Mouse (Mus musculus): ENCODE data around the gene Catsper3. TPM values are rescaled to one million over a fixed set of nuclear protein-coding genes. Genes with fewer than 3 reads are reported as not detected.

Gene Catsper3
- polyA plus RNA-seq, 1 experiment, result 0.14 TPM

GRCm38 (mm10) chr13:55830833-55831721 is 46.7 kb downstream of the Catsper3 start:
- H3K4me3 ChIP-seq, result no peak overlapping the region
- no peaks in the 10 kb centered on the region for H3K79me2 ChIP-seq (ENCODE audit: control insufficient read depth, insufficient read depth)
- H3K4me2 ChIP-seq (ENCODE audit: low read depth), result no peak overlapping the region
- TF ChIP-seq MAX (IDR thresholded peaks at IDR 0.05; ENCODE audit: low read depth) (no peak), MYOD1 (IDR thresholded peaks at IDR 0.05; ENCODE audit: control insufficient read depth in 1 of 3, insufficient read length in 2 of 3, low read depth in 2 of 3) (no peak), REST (IDR thresholded peaks at IDR 0.05; ENCODE audit: insufficient read depth, insufficient read length) (no peak), USF1 (IDR thresholded peaks at IDR 0.05; ENCODE audit: low read depth) (no peak), TCF3 (IDR thresholded peaks at IDR 0.05; ENCODE audit: insufficient read length, low read depth) (no peak), E2F4 (IDR thresholded peaks at IDR 0.05; ENCODE audit: insufficient read depth) (no peak), POLR2A (IDR thresholded peaks at IDR 0.05; ENCODE audit: insufficient read length, low read depth) (no peak), SRF (IDR thresholded peaks at IDR 0.05; ENCODE audit: control insufficient read depth, insufficient read length, low read depth) (no peak), MYOG (IDR thresholded peaks at IDR 0.05; ENCODE audit: control insufficient read depth in 1 of 3, insufficient read depth in 1 of 3, insufficient read length in 2 of 3, low read depth in 2 of 3) (no peak), CEBPB (IDR thresholded peaks at IDR 0.05; ENCODE audit: insufficient read depth, poor library complexity, severe bottlenecking) (no peak), POLR2AphosphoS2 (IDR thresholded peaks at IDR 0.05; ENCODE audit: insufficient read length, low read depth) (no peak), TCF12 (IDR thresholded peaks at IDR 0.05; ENCODE audit: insufficient read depth, poor library complexity, severe bottlenecking) (no peak)
- no peak overlapping the region for H3ac ChIP-seq (ENCODE audit: control insufficient read depth, insufficient read length)
- H3K36me3 ChIP-seq (ENCODE audit: control insufficient read depth, insufficient read depth), result no peaks in the 10 kb centered on the region
- H3K27me3 ChIP-seq (ENCODE audit: control insufficient read depth, insufficient read depth, insufficient read length), result peaks cover 73% of the 10 kb centered on the region

- Histone ChIP-seq H3K79me2 (ENCODE audit: control insufficient read depth, insufficient read depth) (no peaks in the 10 kb centered on the region), H3K4me3 (no peak overlapping the region), H3ac (ENCODE audit: control insufficient read depth, insufficient read length) (no peak overlapping the region), H3K4me2 (ENCODE audit: low read depth) (no peak overlapping the region), H3K27me3 (ENCODE audit: control insufficient read depth, insufficient read depth, insufficient read length) (peaks cover 72% of the 10 kb centered on the region), H3K36me3 (ENCODE audit: control insufficient read depth, insufficient read depth) (no peaks in the 10 kb centered on the region)
- TF ChIP-seq USF1 (IDR thresholded peaks at IDR 0.05; ENCODE audit: low read depth) (no peak), REST (IDR thresholded peaks at IDR 0.05; ENCODE audit: insufficient read depth, insufficient read length) (no peak), TCF3 (IDR thresholded peaks at IDR 0.05; ENCODE audit: insufficient read length, low read depth) (no peak), CEBPB (IDR thresholded peaks at IDR 0.05; ENCODE audit: insufficient read depth, poor library complexity, severe bottlenecking) (no peak), MAX (IDR thresholded peaks at IDR 0.05; ENCODE audit: low read depth) (no peak), POLR2AphosphoS2 (IDR thresholded peaks at IDR 0.05; ENCODE audit: insufficient read length, low read depth) (no peak), MYOD1 (IDR thresholded peaks at IDR 0.05; ENCODE audit: control insufficient read depth in 1 of 3, insufficient read length in 2 of 3, low read depth in 2 of 3) (no peak)
Measured at GRCm38 (mm10) chr13:55831722-55832160, 47.4 kb downstream of the Catsper3 start.

GRCm38 (mm10) chr13:55832602-55833001 is 48.2 kb downstream of the Catsper3 start:
- H3K79me2 ChIP-seq (ENCODE audit: control insufficient read depth, insufficient read depth), result no peaks in the 10 kb centered on the region
- no peak overlapping the region for H3K4me3 ChIP-seq
- no peak overlapping the region for H3K4me2 ChIP-seq (ENCODE audit: low read depth)
- H3ac ChIP-seq (ENCODE audit: control insufficient read depth, insufficient read length), result no peak overlapping the region
- peaks cover 77% of the 10 kb centered on the region for H3K27me3 ChIP-seq (ENCODE audit: control insufficient read depth, insufficient read depth, insufficient read length)
- no peak for TF ChIP-seq REST (IDR thresholded peaks at IDR 0.05; ENCODE audit: insufficient read depth, insufficient read length)
- TF ChIP-seq POLR2A (IDR thresholded peaks at IDR 0.05; ENCODE audit: insufficient read length, low read depth), result no peak
- no peak for TF ChIP-seq SRF (IDR thresholded peaks at IDR 0.05; ENCODE audit: control insufficient read depth, insufficient read length, low read depth)
- TF ChIP-seq TCF3 (IDR thresholded peaks at IDR 0.05; ENCODE audit: insufficient read length, low read depth), result no peak
- TF ChIP-seq USF1 (IDR thresholded peaks at IDR 0.05; ENCODE audit: low read depth), result no peak
- no peak for TF ChIP-seq MYOG (IDR thresholded peaks at IDR 0.05; ENCODE audit: control insufficient read depth in 1 of 3, insufficient read depth in 1 of 3, insufficient read length in 2 of 3, low read depth in 2 of 3)
- no peak for TF ChIP-seq MAX (IDR thresholded peaks at IDR 0.05; ENCODE audit: low read depth)
- no peak for TF ChIP-seq TCF12 (IDR thresholded peaks at IDR 0.05; ENCODE audit: insufficient read depth, poor library complexity, severe bottlenecking)
- no peak for TF ChIP-seq CEBPB (IDR thresholded peaks at IDR 0.05; ENCODE audit: insufficient read depth, poor library complexity, severe bottlenecking)
- no peak for TF ChIP-seq POLR2AphosphoS2 (IDR thresholded peaks at IDR 0.05; ENCODE audit: insufficient read length, low read depth)
- no peak for TF ChIP-seq E2F4 (IDR thresholded peaks at IDR 0.05; ENCODE audit: insufficient read depth)
- TF ChIP-seq MYOD1 (IDR thresholded peaks at IDR 0.05; ENCODE audit: control insufficient read depth in 1 of 3, insufficient read length in 2 of 3, low read depth in 2 of 3), result no peak
- no peaks in the 10 kb centered on the region for H3K36me3 ChIP-seq (ENCODE audit: control insufficient read depth, insufficient read depth)

- Histone ChIP-seq H3ac (ENCODE audit: control insufficient read depth, insufficient read length) (no peak overlapping the region), H3K4me2 (ENCODE audit: low read depth) (no peak overlapping the region), H3K79me2 (ENCODE audit: control insufficient read depth, insufficient read depth) (no peaks in the 10 kb centered on the region), H3K27me3 (ENCODE audit: control insufficient read depth, insufficient read depth, insufficient read length) (peaks cover 64% of the 10 kb centered on the region), H3K36me3 (ENCODE audit: control insufficient read depth, insufficient read depth) (no peaks in the 10 kb centered on the region), H3K4me3 (no peak overlapping the region)
- no peak for TF ChIP-seq REST (IDR thresholded peaks at IDR 0.05; ENCODE audit: insufficient read depth, insufficient read length)
- no peak for TF ChIP-seq TCF12 (IDR thresholded peaks at IDR 0.05; ENCODE audit: insufficient read depth, poor library complexity, severe bottlenecking)
- TF ChIP-seq TCF3 (IDR thresholded peaks at IDR 0.05; ENCODE audit: insufficient read length, low read depth), result no peak
- TF ChIP-seq MAX (IDR thresholded peaks at IDR 0.05; ENCODE audit: low read depth), result no peak
Measured at GRCm38 (mm10) chr13:55833921-55834320, 49.6 kb downstream of the Catsper3 start.

Measured in myocyte (in vitro differentiated cells).